Mouse (Mus musculus) embryo, embryonic 11 days (tissue): ENCODE data around the gene Ikbip.
A peak's percentile ranks its signal among the peaks of the same experiment; 100 is the strongest.

Experiments
- DNase-seq: peaks from one replicate; pipeline ENCODE4 v3.0.0-alpha.2; 2015

Ikbip gene

GRCm38 (mm10) chr10:91082550-91083392 is at the start of gene Ikbip, which contains the start of gene Apaf1:
Gene Ikbip (plus strand): TSS chr10:91082940.
Gene Apaf1 (minus strand): TSS chr10:91082770.
- peak; percentile 100 for DNase-seq

- DNase-seq = peak; percentile 72
Measured at GRCm38 (mm10) chr10:91033942-91034341, 48.8 kb upstream of the Ikbip start.

- DNase-seq = no peak
Measured at GRCm38 (mm10) chr10:91049696-91050095, 33.0 kb upstream of the Ikbip start.

GRCm38 (mm10) chr10:91051156-91051555 is 31.6 kb upstream of the Ikbip start:
- no peak for DNase-seq

GRCm38 (mm10) chr10:91052734-91053133 is 30.0 kb upstream of the Ikbip start:
- no peak for DNase-seq

- peak; percentile 20 for DNase-seq
Measured at GRCm38 (mm10) chr10:91060742-91061141, 22.0 kb upstream of the Ikbip start.

- no peak for DNase-seq
Measured at GRCm38 (mm10) chr10:91062355-91062754, 20.4 kb upstream of the Ikbip start.

- peak; percentile 19 for DNase-seq
Measured at GRCm38 (mm10) chr10:91071768-91072167, 11.0 kb upstream of the Ikbip start.

GRCm38 (mm10) chr10:91073345-91073744 is 9.4 kb upstream of the Ikbip start:
- DNase-seq = no peak

- no peak for DNase-seq
Measured at GRCm38 (mm10) chr10:91076667-91077066, 6.1 kb upstream of the Ikbip start.

GRCm38 (mm10) chr10:91080540-91080939 is 2.2 kb upstream of the Ikbip start:
- DNase-seq = no peak

GRCm38 (mm10) chr10:91081959-91082507 is 707 bp upstream of the Ikbip start:
- peak; percentile 62 for DNase-seq

- no peak for DNase-seq
Measured at GRCm38 (mm10) chr10:91083393-91083927, 720 bp downstream of the Ikbip start.

GRCm38 (mm10) chr10:91092812-91093211 is 10.1 kb downstream of the Ikbip start:
- no peak for DNase-seq

- no peak for DNase-seq
Measured at GRCm38 (mm10) chr10:91094251-91095104, 11.7 kb downstream of the Ikbip start.

GRCm38 (mm10) chr10:91098056-91098455 is 15.3 kb downstream of the Ikbip start:
- DNase-seq = no peak

GRCm38 (mm10) chr10:91100101-91100500 is 17.4 kb downstream of the Ikbip start:
- no peak for DNase-seq

GRCm38 (mm10) chr10:91101936-91102335 is 19.2 kb downstream of the Ikbip start:
- no peak for DNase-seq

- no peak for DNase-seq
Measured at GRCm38 (mm10) chr10:91102799-91103590, 20.3 kb downstream of the Ikbip start.

GRCm38 (mm10) chr10:91105981-91106380 is 23.2 kb downstream of the Ikbip start:
- DNase-seq = no peak

- no peak for DNase-seq
Measured at GRCm38 (mm10) chr10:91109841-91110240, 27.1 kb downstream of the Ikbip start.

- DNase-seq = no peak
Measured at GRCm38 (mm10) chr10:91116958-91117357, 34.2 kb downstream of the Ikbip start.
